In genomic region chr9:22143108-22144037, GRCm38 (mm10) we compare ENCODE assay signal across 8 mouse cellular contexts. TPM values are rescaled to one million over a fixed set of nuclear protein-coding genes. Genes with fewer than 3 reads are reported as not detected.
DNase-seq lines count a peak whose midpoint lies in the region; ATAC-seq lines count a peak whose summit lies in the region.

No protein-coding gene starts in this region.

- H3K27ac ChIP-seq in liver, embryonic 12.5 days, result no peak overlapping the region

- DNase-seq in 416B (ENCODE audit: low read depth), result peak; percentile 89
- DNase-seq in adrenal gland, adult 8-10 months, result peak; percentile 67
- DNase-seq in embryo, embryonic 11.5 days (ENCODE audit: low read depth, low spot score), result peak; percentile 80
- DNase-seq in kidney, postnatal 10 days, result peak; percentile 94
- peak; percentile 88 for DNase-seq in neural tube, embryonic 10.5 days (ENCODE audit: extremely low spot score, low spot score)
- peak; percentile 92 for DNase-seq in splenic B cell, adult 2 months (ENCODE audit: low read depth, low spot score)

- no peaks in the 10 kb centered on the region for H3K36me3 ChIP-seq in liver, embryonic 12.5 days
- H3K36me3 ChIP-seq in splenic B cell, adult 2 months (ENCODE audit: control insufficient read depth, insufficient read depth, low read length, poor library complexity, severe bottlenecking), result no peaks in the 10 kb centered on the region

- H3K27me3 ChIP-seq in liver, embryonic 12.5 days (replicated peaks), result no peaks in the 10 kb centered on the region
- no peaks in the 10 kb centered on the region for H3K27me3 ChIP-seq in splenic B cell, adult 2 months (ENCODE audit: control insufficient read depth, insufficient read depth, low read length, poor library complexity, severe bottlenecking)

- H3K4me2 ChIP-seq in liver, embryonic 12.5 days, result 0 out of 2 replicates have a peak overlapping the region, but pooled peaks have one; percentile 6

- H3K9ac ChIP-seq in liver, embryonic 12.5 days, result no peak overlapping the region

- WGBS in liver, embryonic 12.5 days (ENCODE audit: insufficient replicate concordance), result 44% methylated on average over 17 of the region's 17 CpGs

- peak; percentile 73 for ATAC-seq in granulocyte monocyte progenitor cell, adult 5-6 weeks (replicated peaks; ENCODE audit: poor library complexity, severe bottlenecking)
- peak; percentile 64; the same call in 1 of the 2 replicates for ATAC-seq in liver, embryonic 12.5 days

- H3K4me1 ChIP-seq in liver, embryonic 12.5 days, result peaks cover 3% of the 10 kb centered on the region; the same call in 1 of the 2 replicates

- no peaks in the 10 kb centered on the region for H3K9me3 ChIP-seq in liver, embryonic 12.5 days (replicated peaks)

- no peak overlapping the region for H3K4me3 ChIP-seq in liver, embryonic 12.5 days

RNA-seq across cellular contexts. Expression of gene Acp5, which starts 7.9 kb away (rescaled TPM):
- total RNA-seq in adrenal gland, adult 8-10 months (2022), result 10 to 100 TPM; 30.6 to 44.1 (median 36.6) TPM
- 3.9 and 4.7 TPM in 2 replicates for total RNA-seq in granulocyte monocyte progenitor cell, adult 5-6 weeks (2014; fragmentation: Nextera tagmentation)
- 1.6 and 4.6 TPM in 2 replicates for total RNA-seq in granulocyte monocyte progenitor cell, adult 5-6 weeks (2017)
- 176 and 179 TPM in 2 replicates for polyA plus RNA-seq in liver, embryonic 12.5 days (2016; fragmentation: Nextera tagmentation; extraction: Ambion mirVana)

RNA-seq across cellular contexts. Expression of gene Pigyl, which starts 13.3 kb away (rescaled TPM):
- total RNA-seq in adrenal gland, adult 8-10 months (2022), result 10 to 100 TPM; 51.0 to 67.4 (median 59.4) TPM
- total RNA-seq in granulocyte monocyte progenitor cell, adult 5-6 weeks (2014; fragmentation: Nextera tagmentation), result 17.3 and 28.7 TPM in 2 replicates
- 26.6 and 29.3 TPM in 2 replicates for total RNA-seq in granulocyte monocyte progenitor cell, adult 5-6 weeks (2017)
- 41.1 and 46.3 TPM in 2 replicates for polyA plus RNA-seq in liver, embryonic 12.5 days (2016; fragmentation: Nextera tagmentation; extraction: Ambion mirVana)

RNA-seq across cellular contexts. Expression of gene Elof1, which starts 26.4 kb away (rescaled TPM):
- 10 to 100 TPM; 71.9 to 83.9 (median 78.6) TPM for total RNA-seq in adrenal gland, adult 8-10 months (2022)
- 93.9 and 132 TPM in 2 replicates for total RNA-seq in granulocyte monocyte progenitor cell, adult 5-6 weeks (2014; fragmentation: Nextera tagmentation)
- 47.3 and 56.3 TPM in 2 replicates for total RNA-seq in granulocyte monocyte progenitor cell, adult 5-6 weeks (2017)
- 103 and 113 TPM in 2 replicates for polyA plus RNA-seq in liver, embryonic 12.5 days (2016; fragmentation: Nextera tagmentation; extraction: Ambion mirVana)

RNA-seq across cellular contexts. Expression of gene Cnn1, which starts 44.4 kb away (rescaled TPM):
- 1 to 10 TPM in 3 of 4 experiments, under 1 TPM in 1; 0.89 to 2.8 (median 1.2) TPM for total RNA-seq in adrenal gland, adult 8-10 months (2022)
- total RNA-seq in granulocyte monocyte progenitor cell, adult 5-6 weeks (2014; fragmentation: Nextera tagmentation), result not detected in 2 replicates
- not detected in 2 replicates for total RNA-seq in granulocyte monocyte progenitor cell, adult 5-6 weeks (2017)
- 0.80 and 0.81 TPM in 2 replicates for polyA plus RNA-seq in liver, embryonic 12.5 days (2016; fragmentation: Nextera tagmentation; extraction: Ambion mirVana)

RNA-seq across cellular contexts. Expression of gene Zfp872, which starts 44.5 kb away (rescaled TPM):
- 1 to 10 TPM; 3.0 to 7.2 (median 4.1) TPM for total RNA-seq in adrenal gland, adult 8-10 months (2022)
- total RNA-seq in granulocyte monocyte progenitor cell, adult 5-6 weeks (2014; fragmentation: Nextera tagmentation), result not detected in 2 replicates
- not detected in 2 replicates for total RNA-seq in granulocyte monocyte progenitor cell, adult 5-6 weeks (2017)
- polyA plus RNA-seq in liver, embryonic 12.5 days (2016; fragmentation: Nextera tagmentation; extraction: Ambion mirVana), result 0.07 and 0.14 TPM in 2 replicates

Comparison
In these comparisons a context has a peak if more than half of its experiments do, and no peak if none do; other contexts are left out.
1. RNA of gene Acp5, which starts 7.9 kb away (total RNA-seq): 30.6 to 44.1 TPM in adrenal gland, adult 8-10 months; 1.6 to 4.7 TPM in granulocyte monocyte progenitor cell, adult 5-6 weeks; every median in the first group is over 4 times any median in the second.
2. Peak in every context shown above with its lines, with median percentiles within 50 percentile points of each other: DNase-seq.